Mouse (Mus musculus): ENCODE measurements around the gene Gfm1.

DNA sequence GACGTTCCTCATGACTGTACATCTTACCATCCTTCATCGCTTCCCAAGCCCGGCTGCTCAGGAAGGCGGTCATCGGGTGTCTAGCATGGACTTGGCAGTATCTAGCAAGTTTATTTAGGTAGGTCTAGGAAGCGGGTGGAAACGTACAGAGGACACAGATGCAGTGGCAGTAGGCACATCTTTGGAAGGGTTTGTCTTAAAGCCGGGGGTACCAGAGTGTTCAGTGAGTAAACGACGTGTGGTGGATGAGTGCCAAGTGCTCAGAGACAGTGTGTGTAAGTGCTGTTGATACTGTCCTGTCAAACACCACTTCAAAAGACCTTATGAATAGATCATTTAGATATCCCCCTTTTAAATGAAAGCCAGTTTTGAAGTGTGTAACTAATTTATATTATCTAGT, 32.7 kb downstream of the Gfm1 start:
- TF ChIP-seq CEBPB (IDR thresholded peaks at IDR 0.05; ENCODE audit: insufficient read depth, poor library complexity, severe bottlenecking) = no peak
- no peak for TF ChIP-seq POLR2A (IDR thresholded peaks at IDR 0.05; ENCODE audit: insufficient read length, low read depth)
- no peak for TF ChIP-seq E2F4 (IDR thresholded peaks at IDR 0.05; ENCODE audit: insufficient read depth)
- TF ChIP-seq MAX (IDR thresholded peaks at IDR 0.05; ENCODE audit: low read depth) = no peak
